Mouse (Mus musculus) 416B (cell line): ENCODE measurements around the gene Plekhg3.

Experiments used
- DNase-seq: peaks from one replicate; pipeline ENCODE4 v3.0.0; 2011; ENCODE audit warnings: low read depth

Plekhg3 gene

GRCm38 (mm10) chr12:76530580-76531139 lies at the start of gene Plekhg3:
Gene Plekhg3, plus strand, starts transcription at chr12:76530891.
- no peak for DNase-seq

- DNase-seq, result no peak
These were observed 48.2 kb upstream of the Plekhg3 start for GRCm38 (mm10) chr12:76482446-76482845.

GRCm38 (mm10) chr12:76482948-76483347 lies 47.7 kb upstream of the Plekhg3 start:
- no peak for DNase-seq

- no peak for DNase-seq
These were observed 45.8 kb upstream of the Plekhg3 start for GRCm38 (mm10) chr12:76484881-76485280.

GRCm38 (mm10) chr12:76485381-76485780 lies 45.3 kb upstream of the Plekhg3 start:
- no peak for DNase-seq

- DNase-seq, result peak; percentile 85
These were observed 43.7 kb upstream of the Plekhg3 start for GRCm38 (mm10) chr12:76486943-76487342.

GRCm38 (mm10) chr12:76490798-76491197 lies 39.9 kb upstream of the Plekhg3 start:
- DNase-seq, result peak; percentile 39

GRCm38 (mm10) chr12:76493462-76493861 lies 37.2 kb upstream of the Plekhg3 start:
- no peak for DNase-seq

GRCm38 (mm10) chr12:76495381-76495780 lies 35.3 kb upstream of the Plekhg3 start:
- DNase-seq, result peak; percentile 56

GRCm38 (mm10) chr12:76496324-76496723 lies 34.4 kb upstream of the Plekhg3 start:
- DNase-seq, result peak; percentile 70

GRCm38 (mm10) chr12:76499276-76499675 lies 31.4 kb upstream of the Plekhg3 start:
- DNase-seq, result no peak

- DNase-seq, result no peak
These were observed 30.6 kb upstream of the Plekhg3 start for GRCm38 (mm10) chr12:76500055-76500454.

- peak; percentile 59 for DNase-seq
These were observed 29.8 kb upstream of the Plekhg3 start for GRCm38 (mm10) chr12:76500896-76501295.

- no peak for DNase-seq
These were observed 27.7 kb upstream of the Plekhg3 start for GRCm38 (mm10) chr12:76502981-76503380.

GRCm38 (mm10) chr12:76506522-76506921 lies 24.2 kb upstream of the Plekhg3 start:
- DNase-seq, result no peak

- no peak for DNase-seq
These were observed 22.9 kb upstream of the Plekhg3 start for GRCm38 (mm10) chr12:76507791-76508190.

- no peak for DNase-seq
These were observed 21.7 kb upstream of the Plekhg3 start for GRCm38 (mm10) chr12:76508909-76509440.

GRCm38 (mm10) chr12:76512731-76513130 lies 18.0 kb upstream of the Plekhg3 start:
- no peak for DNase-seq

- DNase-seq, result no peak
These were observed 15.8 kb upstream of the Plekhg3 start for GRCm38 (mm10) chr12:76514842-76515241.

- DNase-seq, result no peak
These were observed 12.7 kb upstream of the Plekhg3 start for GRCm38 (mm10) chr12:76518000-76518399.

- peak; percentile 5 for DNase-seq
These were observed 11.5 kb upstream of the Plekhg3 start for GRCm38 (mm10) chr12:76518909-76519842.

- DNase-seq, result no peak
These were observed 7.0 kb upstream of the Plekhg3 start for GRCm38 (mm10) chr12:76523654-76524053.

- no peak for DNase-seq
These were observed 5.8 kb upstream of the Plekhg3 start for GRCm38 (mm10) chr12:76524915-76525314.
